34 mouse cellular contexts compared by ENCODE assay signal in genomic region chr12:32449373-32449772, GRCm38 (mm10).
"Had no signal": no experiment of that assay in that cellular context is flagged by ENCODE, and none has a peak within 500 bp of the region (broad histone marks: within the 10 kb centered on the region; RNA-seq: fewer than 3 reads in every experiment).

No protein-coding gene starts in this region.

- ATAC-seq: hindbrain, embryonic 16.5 days; hindbrain, postnatal 0 days; inflammation-experienced regulatory T-cells, adult 6 months; intestine, embryonic 16.5 days had no signal

- H3K27ac ChIP-seq: heart, embryonic 10.5 days; heart, embryonic 13.5 days; heart, embryonic 15.5 days; hindbrain, embryonic 10.5 days; hindbrain, embryonic 12.5 days; hindbrain, embryonic 13.5 days; hindbrain, embryonic 14.5 days; hindbrain, embryonic 15.5 days; hindbrain, postnatal 0 days; kidney, embryonic 15.5 days; kidney, postnatal 0 days; layer of hippocampus, adult 2 months; left cerebral cortex, adult 2 months had no signal

- DNase-seq: heart, postnatal 10 days; heart, postnatal 14 days; heart, postnatal 36 days; heart, postnatal 4 days; kidney, adult 11 months; kidney, adult 18-20 months; kidney, adult 2 months; kidney, adult 8-10 months; kidney, adult 9 months; kidney, postnatal 10 days; kidney, postnatal 14 days; kidney, postnatal 25 days; kidney, postnatal 36 days; kidney, postnatal 4 days; layer of hippocampus, adult 9-11 months; layer of hippocampus, postnatal 36 days had no signal

- H3K9me3 ChIP-seq: heart, embryonic 10.5 days; heart, embryonic 12.5 days; heart, embryonic 13.5 days; heart, embryonic 15.5 days; hindbrain, embryonic 10.5 days; hindbrain, embryonic 12.5 days; hindbrain, embryonic 13.5 days; hindbrain, embryonic 15.5 days; kidney, embryonic 15.5 days had no signal

- H3K4me3 ChIP-seq: heart, embryonic 10.5 days; heart, embryonic 12.5 days; heart, embryonic 13.5 days; heart, embryonic 15.5 days; hindbrain, embryonic 10.5 days; hindbrain, embryonic 12.5 days; hindbrain, embryonic 13.5 days; hindbrain, embryonic 15.5 days; kidney, embryonic 15.5 days; layer of hippocampus, adult 2 months; left cerebral cortex, adult 2 months had no signal

- H3K27me3 ChIP-seq: heart, embryonic 12.5 days; heart, embryonic 13.5 days; heart, embryonic 15.5 days; hindbrain, embryonic 12.5 days; hindbrain, embryonic 13.5 days; hindbrain, embryonic 15.5 days; kidney, embryonic 15.5 days had no signal

- H3K4me1 ChIP-seq: heart, embryonic 10.5 days; heart, embryonic 12.5 days; hindbrain, embryonic 10.5 days; hindbrain, embryonic 12.5 days; hindbrain, embryonic 13.5 days; hindbrain, embryonic 15.5 days; kidney, embryonic 15.5 days had no signal

- H3K9ac ChIP-seq: heart, embryonic 12.5 days; heart, embryonic 13.5 days; heart, embryonic 15.5 days; hindbrain, embryonic 12.5 days; hindbrain, embryonic 13.5 days; hindbrain, embryonic 14.5 days; hindbrain, embryonic 15.5 days; kidney, embryonic 15.5 days had no signal

- H3K4me2 ChIP-seq: heart, embryonic 11.5 days; heart, embryonic 12.5 days; heart, embryonic 13.5 days; heart, embryonic 15.5 days; hindbrain, embryonic 12.5 days; hindbrain, embryonic 13.5 days; hindbrain, embryonic 14.5 days; hindbrain, embryonic 15.5 days; kidney, embryonic 15.5 days had no signal

- H3K36me3 ChIP-seq: heart, embryonic 10.5 days; heart, embryonic 12.5 days; heart, embryonic 13.5 days; heart, embryonic 15.5 days; hindbrain, embryonic 10.5 days; hindbrain, embryonic 12.5 days; hindbrain, embryonic 13.5 days; hindbrain, embryonic 15.5 days; kidney, embryonic 15.5 days had no signal
